Mouse (Mus musculus): ENCODE measurements around the gene Hsd3b2. TPM values are rescaled to one million over a fixed set of nuclear protein-coding genes. Genes with fewer than 3 reads are reported as not detected.
A peak's percentile ranks its signal among the peaks of the same experiment; 100 is the strongest.
"Not testable (repeated sequence)": the region's sequence is repeated elsewhere in the genome, so short reads cannot be mapped to it uniquely, and the experiment has no call there.

Hsd3b2 gene
- polyA plus RNA-seq (2015; fragmentation: Nextera tagmentation; extraction: Ambion mirVana), result 0.56 and 0.77 TPM in 2 replicates

DNA sequence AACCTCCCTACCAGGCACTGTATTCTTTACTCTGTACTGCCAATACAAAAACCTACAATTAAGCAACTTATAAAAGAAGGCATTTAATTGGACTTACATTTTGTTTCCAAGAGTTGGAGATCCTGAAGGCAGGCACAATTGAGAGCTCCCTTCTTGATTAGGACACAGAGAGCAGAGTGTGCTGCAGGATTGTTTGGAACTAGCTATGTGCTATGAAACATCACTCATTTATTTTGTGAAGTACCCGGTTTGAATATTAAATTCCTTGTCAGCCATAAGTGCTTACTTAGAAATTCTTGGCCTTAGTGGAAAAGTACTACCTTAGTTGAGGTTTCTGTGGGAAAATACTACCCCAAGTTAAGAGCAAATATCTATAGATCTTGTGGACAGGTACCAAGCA is at the start of gene Hsd3b2:
Hsd3b2 (minus strand) TSS at position 168 of the 400 bp plus-strand sequence.
- 76% methylated on average over 1 of the region's 1 CpGs for WGBS
- no peak for ATAC-seq

DNA sequence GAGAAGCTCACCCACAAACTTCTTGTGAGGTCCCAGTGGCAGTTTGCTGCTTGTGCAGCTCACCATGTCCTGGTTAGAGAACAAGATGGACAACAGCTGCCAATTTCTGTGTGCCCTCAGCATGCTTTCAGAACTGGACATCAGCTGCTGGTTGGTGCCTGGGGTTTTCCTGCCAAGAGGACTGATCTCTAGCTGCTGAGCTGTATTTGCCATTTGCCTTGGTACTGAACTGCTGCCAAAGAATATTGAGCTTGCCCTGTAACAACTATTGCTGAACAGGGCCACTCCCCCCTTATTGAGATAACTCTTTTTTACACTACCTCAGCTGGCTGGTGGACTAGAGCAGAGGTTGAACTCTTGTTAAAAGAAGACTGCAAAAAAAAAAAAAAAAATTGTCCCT is 39.8 kb upstream of the Hsd3b2 start:
- ATAC-seq, result peak; percentile 38
- Histone ChIP-seq H3K27ac (ENCODE audit: low read length) (no peak overlapping the region), H3K4me1 (ENCODE audit: control insufficient read depth, insufficient read depth, low read length) (no peaks in the 10 kb centered on the region), H3K4me2 (ENCODE audit: low read depth, low read length) (no peak overlapping the region), H3K36me3 (ENCODE audit: control insufficient read depth, insufficient read depth, low read length) (no peaks in the 10 kb centered on the region), H3K9me3 (ENCODE audit: control insufficient read depth, low read length) (0 out of 2 replicates have a peak, but pooled peaks cover 2% of the 10 kb centered on the region), H3K4me3 (ENCODE audit: low read length) (no peak overlapping the region), H3K9ac (ENCODE audit: low read depth, low read length) (no peak overlapping the region), H3K27me3 (replicated peaks; ENCODE audit: control insufficient read depth, insufficient read depth, low read length) (no peaks in the 10 kb centered on the region)

More for the DNA sequence above, at the start of gene Hsd3b2:
- H3K27me3 ChIP-seq (replicated peaks; ENCODE audit: control insufficient read depth, insufficient read depth, low read length), result no peaks in the 10 kb centered on the region
- no peak within 1 kb of the TSS for H3K4me3 ChIP-seq (ENCODE audit: low read length)
- no peaks in the 10 kb centered on the region for H3K4me1 ChIP-seq (ENCODE audit: control insufficient read depth, insufficient read depth, low read length)
- H3K27ac ChIP-seq (ENCODE audit: low read length), result no peak within 1 kb of the TSS
- no peak within 1 kb of the TSS for H3K9ac ChIP-seq (ENCODE audit: low read depth, low read length)
- no peak within 1 kb of the TSS for H3K4me2 ChIP-seq (ENCODE audit: low read depth, low read length)
- no peaks in the 10 kb centered on the region for H3K9me3 ChIP-seq (ENCODE audit: control insufficient read depth, low read length)
- no peaks in the 10 kb centered on the region for H3K36me3 ChIP-seq (ENCODE audit: control insufficient read depth, insufficient read depth, low read length)

DNA sequence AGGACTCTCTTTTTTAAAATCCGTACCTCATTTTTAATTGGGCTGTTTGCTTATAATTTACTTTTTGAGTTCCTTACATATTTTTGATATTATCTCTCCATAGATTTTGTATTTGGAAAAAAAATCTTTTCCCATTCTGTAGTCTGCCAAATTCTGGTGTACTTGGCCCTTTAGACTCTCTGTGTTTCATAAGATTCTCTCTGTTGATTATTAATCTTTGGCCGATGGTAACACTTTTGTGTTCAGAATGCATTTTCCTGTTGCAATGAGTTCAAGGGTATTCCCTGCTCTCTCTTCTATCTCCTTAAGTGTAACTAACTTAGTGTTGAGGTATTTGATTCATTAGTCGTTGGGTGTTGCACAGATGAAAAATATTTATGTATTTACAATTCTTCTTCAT is 32.5 kb upstream of the Hsd3b2 start:
- Histone ChIP-seq H3K27me3 (replicated peaks; ENCODE audit: control insufficient read depth, insufficient read depth, low read length) (no peaks in the 10 kb centered on the region), H3K4me2 (ENCODE audit: low read depth, low read length) (no peak overlapping the region)
- WGBS, result 80% methylated on average over 3 of the region's 3 CpGs

DNA sequence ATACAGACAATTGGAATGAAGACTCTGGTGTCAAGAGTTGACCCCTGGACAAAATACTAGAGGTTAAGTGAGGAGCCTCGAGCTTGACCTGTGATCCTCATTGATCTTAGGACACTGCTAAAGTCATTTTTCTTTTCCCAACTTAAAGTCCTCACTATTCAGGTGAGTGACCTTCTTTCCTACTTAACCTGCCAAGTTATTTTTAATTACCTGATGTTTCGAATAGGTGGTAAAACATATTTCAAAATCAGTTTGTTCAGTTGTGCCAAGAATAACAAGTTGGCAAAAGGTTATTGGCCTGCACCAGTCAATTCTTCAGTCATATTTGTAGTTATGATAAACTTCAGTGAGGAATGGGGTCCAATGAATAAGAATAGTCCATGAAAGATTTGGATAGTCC is 27.8 kb upstream of the Hsd3b2 start:
- Histone ChIP-seq H3K9me3 (ENCODE audit: control insufficient read depth, low read length) (no peaks in the 10 kb centered on the region), H3K4me3 (ENCODE audit: low read length) (no peak overlapping the region), H3K4me1 (ENCODE audit: control insufficient read depth, insufficient read depth, low read length) (no peaks in the 10 kb centered on the region), H3K27me3 (replicated peaks; ENCODE audit: control insufficient read depth, insufficient read depth, low read length) (no peaks in the 10 kb centered on the region), H3K9ac (ENCODE audit: low read depth, low read length) (no peak overlapping the region), H3K27ac (ENCODE audit: low read length) (no peak overlapping the region), H3K4me2 (ENCODE audit: low read depth, low read length) (no peak overlapping the region), H3K36me3 (ENCODE audit: control insufficient read depth, insufficient read depth, low read length) (no peaks in the 10 kb centered on the region)
- no peak for ATAC-seq
- 69% methylated on average over 2 of the region's 2 CpGs for WGBS

More for the DNA sequence above, 32.5 kb upstream of the Hsd3b2 start:
- H3K4me1 ChIP-seq (ENCODE audit: control insufficient read depth, insufficient read depth, low read length), result no peaks in the 10 kb centered on the region
- H3K9me3 ChIP-seq (ENCODE audit: control insufficient read depth, low read length), result 0 out of 2 replicates have a peak, but pooled peaks cover 2% of the 10 kb centered on the region
- H3K4me3 ChIP-seq (ENCODE audit: low read length), result no peak overlapping the region
- ATAC-seq, result no peak
- H3K9ac ChIP-seq (ENCODE audit: low read depth, low read length), result no peak overlapping the region
- H3K27ac ChIP-seq (ENCODE audit: low read length), result no peak overlapping the region
- no peaks in the 10 kb centered on the region for H3K36me3 ChIP-seq (ENCODE audit: control insufficient read depth, insufficient read depth, low read length)

DNA sequence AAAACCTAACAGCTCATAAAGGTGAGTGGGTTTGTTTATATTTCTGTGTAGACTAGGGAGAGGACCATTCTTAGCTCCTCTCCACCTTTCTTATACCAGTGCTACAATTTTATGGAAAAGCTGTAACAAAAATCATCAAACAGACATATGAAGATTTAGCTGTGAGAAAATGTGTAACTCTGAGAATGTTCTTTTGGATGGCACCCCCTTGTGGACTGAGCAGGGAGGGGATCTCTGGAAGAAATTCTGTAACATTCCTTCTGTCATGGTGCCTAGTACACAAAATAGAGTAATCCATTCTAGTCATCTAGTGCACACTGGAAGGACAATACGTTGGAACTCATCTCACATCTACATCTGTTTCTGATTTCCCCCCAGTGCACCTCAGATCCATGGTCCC is 16.7 kb upstream of the Hsd3b2 start:
- H3K9ac ChIP-seq (ENCODE audit: low read depth, low read length); H3K4me2 ChIP-seq (ENCODE audit: low read depth, low read length); H3K36me3 ChIP-seq (ENCODE audit: control insufficient read depth, insufficient read depth, low read length); H3K27ac ChIP-seq (ENCODE audit: low read length); H3K27me3 ChIP-seq (replicated peaks; ENCODE audit: control insufficient read depth, insufficient read depth, low read length); H3K4me3 ChIP-seq (ENCODE audit: low read length); H3K4me1 ChIP-seq (ENCODE audit: control insufficient read depth, insufficient read depth, low read length); ATAC-seq; H3K9me3 ChIP-seq (ENCODE audit: control insufficient read depth, low read length): not testable (repeated sequence)
- WGBS, result 63% methylated on average over 1 of the region's 1 CpGs

DNA sequence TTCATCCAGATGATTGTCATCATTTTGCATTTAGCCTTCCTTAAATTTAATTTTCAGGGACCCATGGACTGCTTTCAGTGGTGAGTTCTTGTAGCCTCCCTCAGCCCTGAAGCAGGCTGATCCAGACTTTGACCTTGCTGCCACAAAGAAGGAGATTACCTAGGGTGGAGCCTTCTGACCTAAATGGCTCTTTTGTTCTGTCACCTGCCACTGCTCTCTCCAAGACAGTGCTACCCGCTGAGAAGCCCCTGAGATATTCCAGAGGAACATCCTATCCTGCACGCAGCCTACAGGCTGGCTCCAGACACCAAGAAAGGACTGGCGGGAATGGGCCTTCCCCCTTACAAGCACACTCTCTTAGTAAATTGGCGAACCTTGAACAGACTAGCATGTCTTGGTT is 10.0 kb upstream of the Hsd3b2 start:
- Histone ChIP-seq H3K4me1 (ENCODE audit: control insufficient read depth, insufficient read depth, low read length) (0 out of 2 replicates have a peak, but pooled peaks cover 4% of the 10 kb centered on the region), H3K27me3 (replicated peaks; ENCODE audit: control insufficient read depth, insufficient read depth, low read length) (no peaks in the 10 kb centered on the region), H3K4me2 (ENCODE audit: low read depth, low read length) (no peak overlapping the region; the same call in 1 of the 2 replicates), H3K9me3 (ENCODE audit: control insufficient read depth, low read length) (no peaks in the 10 kb centered on the region), H3K9ac (ENCODE audit: low read depth, low read length) (no peak overlapping the region), H3K4me3 (ENCODE audit: low read length) (no peak overlapping the region), H3K27ac (ENCODE audit: low read length) (0 out of 2 replicates have a peak overlapping the region, but pooled peaks have one; percentile 31), H3K36me3 (ENCODE audit: control insufficient read depth, insufficient read depth, low read length) (no peaks in the 10 kb centered on the region)
- peak; percentile 80 for ATAC-seq
- whole genome bisulfite sequencing, result 53% methylated on average over 4 of the region's 4 CpGs

DNA sequence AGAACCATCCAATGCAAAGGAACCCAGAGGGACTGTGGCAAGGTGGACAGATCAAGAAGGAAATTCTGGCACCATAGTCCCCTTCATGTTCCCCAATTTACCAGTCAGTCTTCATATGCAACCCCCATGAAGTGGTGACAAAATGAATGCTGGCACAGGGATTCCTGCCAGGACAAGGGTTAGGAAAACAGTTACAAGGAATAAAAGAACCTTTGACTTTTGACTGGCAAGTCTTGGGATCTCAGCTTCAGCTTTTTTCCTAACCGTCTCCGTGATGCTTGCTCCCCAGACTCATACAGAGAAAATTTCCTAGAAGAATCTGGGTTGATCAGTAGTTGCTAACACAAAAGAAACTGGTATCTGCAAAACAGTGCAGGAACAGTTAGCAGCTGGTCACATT is 9.4 kb upstream of the Hsd3b2 start:
- no peak overlapping the region for H3K4me2 ChIP-seq (ENCODE audit: low read depth, low read length)
- H3K9me3 ChIP-seq (ENCODE audit: control insufficient read depth, low read length), result no peaks in the 10 kb centered on the region
- no peak for ATAC-seq
- no peaks in the 10 kb centered on the region for H3K36me3 ChIP-seq (ENCODE audit: control insufficient read depth, insufficient read depth, low read length)
- H3K27me3 ChIP-seq (replicated peaks; ENCODE audit: control insufficient read depth, insufficient read depth, low read length), result no peaks in the 10 kb centered on the region
- no peak overlapping the region for H3K9ac ChIP-seq (ENCODE audit: low read depth, low read length)
- 73% methylated on average over 2 of the region's 2 CpGs for WGBS
- no peak overlapping the region for H3K27ac ChIP-seq (ENCODE audit: low read length)
- no peak overlapping the region for H3K4me3 ChIP-seq (ENCODE audit: low read length)
- H3K4me1 ChIP-seq (ENCODE audit: control insufficient read depth, insufficient read depth, low read length), result 0 out of 2 replicates have a peak, but pooled peaks cover 4% of the 10 kb centered on the region

DNA sequence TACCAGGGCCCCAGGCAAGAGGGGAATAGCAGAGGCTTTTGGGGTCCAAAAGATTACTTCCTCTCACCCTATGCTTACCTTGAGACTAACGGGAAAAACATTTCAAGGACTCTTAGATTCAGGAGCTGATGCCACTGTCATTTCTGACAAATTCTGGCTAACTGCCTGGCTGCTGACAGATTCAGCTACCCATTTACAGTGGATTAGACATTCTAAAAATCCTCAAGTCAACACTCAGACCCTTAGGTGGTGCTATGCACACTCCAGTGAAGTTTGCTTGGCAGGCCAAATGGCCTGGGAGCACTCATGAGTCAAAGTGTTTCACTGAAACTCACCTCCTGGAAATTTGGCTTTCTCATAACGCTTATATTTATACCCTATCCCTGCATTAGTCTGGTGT is 1.9 kb upstream of the Hsd3b2 start:
- 83% methylated on average over 2 of the region's 2 CpGs for WGBS

DNA sequence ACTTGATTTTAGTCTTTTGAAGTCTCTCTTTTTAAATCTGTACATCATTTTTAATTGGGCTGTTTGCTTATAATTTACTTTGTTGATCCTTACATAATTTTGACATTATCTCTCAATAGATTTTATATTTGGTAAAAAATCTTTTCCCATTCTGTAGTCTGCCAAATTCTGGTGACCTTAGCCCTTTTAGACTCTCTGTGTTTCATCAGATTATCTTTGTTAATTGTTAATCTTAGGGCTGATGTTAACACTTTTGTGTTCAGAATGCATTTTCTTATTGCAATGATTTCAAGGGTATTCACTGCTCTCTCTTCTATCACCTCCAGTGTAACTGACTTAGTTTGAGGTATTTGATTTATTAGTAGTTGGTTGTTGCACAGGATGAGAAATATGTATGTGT is 3.6 kb downstream of the Hsd3b2 start:
- no peak for ATAC-seq
- H3K36me3 ChIP-seq (ENCODE audit: control insufficient read depth, insufficient read depth, low read length), result no peaks in the 10 kb centered on the region

More for the DNA sequence above, 1.9 kb upstream of the Hsd3b2 start:
- no peak overlapping the region for H3K9ac ChIP-seq (ENCODE audit: low read depth, low read length)
- H3K4me1 ChIP-seq (ENCODE audit: control insufficient read depth, insufficient read depth, low read length), result no peaks in the 10 kb centered on the region
- no peaks in the 10 kb centered on the region for H3K27me3 ChIP-seq (replicated peaks; ENCODE audit: control insufficient read depth, insufficient read depth, low read length)
- ATAC-seq, result no peak
- no peaks in the 10 kb centered on the region for H3K9me3 ChIP-seq (ENCODE audit: control insufficient read depth, low read length)
- no peak overlapping the region for H3K27ac ChIP-seq (ENCODE audit: low read length)
- H3K4me3 ChIP-seq (ENCODE audit: low read length), result no peak overlapping the region
- H3K36me3 ChIP-seq (ENCODE audit: control insufficient read depth, insufficient read depth, low read length), result no peaks in the 10 kb centered on the region
- H3K4me2 ChIP-seq (ENCODE audit: low read depth, low read length), result no peak overlapping the region

DNA sequence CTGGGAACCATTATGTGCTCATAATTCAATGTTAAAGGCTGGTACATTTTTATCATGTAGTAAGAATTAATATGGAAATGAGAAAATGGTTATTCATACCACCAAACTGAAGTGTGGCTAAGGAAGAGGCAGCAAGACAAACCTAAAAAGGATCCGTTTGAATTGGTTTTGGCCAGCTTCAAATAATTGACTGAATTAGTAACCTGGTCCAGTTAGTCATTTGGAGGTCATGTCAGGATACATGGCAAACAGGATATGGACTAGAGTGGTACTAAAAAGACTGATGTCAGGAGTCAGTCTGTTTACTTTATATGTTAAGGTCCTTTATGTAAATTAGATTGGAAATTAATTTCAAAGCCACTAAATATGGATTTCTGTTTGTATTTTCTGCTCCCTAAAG is 41.9 kb downstream of the Hsd3b2 start:
- 92% methylated on average over 1 of the region's 1 CpGs for WGBS

More for the DNA sequence above, 3.6 kb downstream of the Hsd3b2 start:
- Histone ChIP-seq H3K27ac (ENCODE audit: low read length) (no peak overlapping the region), H3K9me3 (ENCODE audit: control insufficient read depth, low read length) (no peaks in the 10 kb centered on the region), H3K4me3 (ENCODE audit: low read length) (no peak overlapping the region), H3K27me3 (replicated peaks; ENCODE audit: control insufficient read depth, insufficient read depth, low read length) (no peaks in the 10 kb centered on the region), H3K4me2 (ENCODE audit: low read depth, low read length) (no peak overlapping the region), H3K9ac (ENCODE audit: low read depth, low read length) (no peak overlapping the region), H3K4me1 (ENCODE audit: control insufficient read depth, insufficient read depth, low read length) (no peaks in the 10 kb centered on the region)

More for the DNA sequence above, 41.9 kb downstream of the Hsd3b2 start:
- Histone ChIP-seq H3K36me3 (ENCODE audit: control insufficient read depth, insufficient read depth, low read length) (no peaks in the 10 kb centered on the region), H3K27me3 (replicated peaks; ENCODE audit: control insufficient read depth, insufficient read depth, low read length) (no peaks in the 10 kb centered on the region), H3K9me3 (ENCODE audit: control insufficient read depth, low read length) (no peaks in the 10 kb centered on the region), H3K4me3 (ENCODE audit: low read length) (no peak overlapping the region), H3K4me1 (ENCODE audit: control insufficient read depth, insufficient read depth, low read length) (no peaks in the 10 kb centered on the region), H3K4me2 (ENCODE audit: low read depth, low read length) (no peak overlapping the region), H3K27ac (ENCODE audit: low read length) (no peak overlapping the region), H3K9ac (ENCODE audit: low read depth, low read length) (no peak overlapping the region)
- no peak for ATAC-seq

All from intestine, embryonic 16.5 days (tissue).